In the genomic region with DNA sequence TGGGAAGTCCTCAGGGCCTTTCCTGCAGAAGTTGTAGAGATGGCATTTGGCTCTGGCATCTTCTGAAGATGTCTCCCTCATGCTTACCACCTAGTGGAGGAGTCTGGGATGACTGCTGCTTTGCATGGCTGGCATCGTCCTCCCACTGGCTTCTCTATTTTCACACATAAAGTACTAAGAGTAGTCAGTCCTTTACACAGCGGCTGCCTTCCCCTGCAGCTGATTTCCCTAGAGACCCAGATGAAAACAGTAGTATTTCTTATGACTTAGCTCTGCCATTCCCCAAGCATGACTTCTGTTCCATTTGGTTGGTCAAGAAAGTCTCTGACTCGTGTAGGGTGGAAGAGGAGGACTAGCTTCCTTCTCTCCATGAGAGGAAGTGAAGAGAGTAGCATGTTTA, we compare ENCODE assay signal across 8 mouse cellular contexts. TPM values are rescaled to one million over a fixed set of nuclear protein-coding genes. Genes with fewer than 3 reads are reported as not detected.
DNase-seq lines count a peak whose midpoint lies in the region; ATAC-seq and TF ChIP-seq lines count a peak whose summit lies in the region.

No protein-coding gene starts in this region.

- H3K27ac ChIP-seq in heart, postnatal 0 days (ENCODE audit: low read depth) = no peak overlapping the region
- H3K27ac ChIP-seq in heart, embryonic 12.5 days (ENCODE audit: poor library complexity, severe bottlenecking) = no peak overlapping the region

- H3K4me1 ChIP-seq in heart, postnatal 0 days (ENCODE audit: control insufficient read depth, insufficient read depth) = no peaks in the 10 kb centered on the region
- no peaks in the 10 kb centered on the region for H3K4me1 ChIP-seq in heart, embryonic 12.5 days (replicated peaks)

- H3K9ac ChIP-seq in heart, postnatal 0 days (replicated peaks; ENCODE audit: low read depth, low read length) = no peak overlapping the region
- H3K9ac ChIP-seq in heart, embryonic 12.5 days = no peak overlapping the region

- TF ChIP-seq EP300 in heart, postnatal 0 days (IDR thresholded peaks at IDR 0.05; ENCODE audit: low read depth) = no peak

- no peaks in the 10 kb centered on the region for H3K27me3 ChIP-seq in heart, postnatal 0 days (ENCODE audit: control insufficient read depth, insufficient read depth, low read length)
- no peaks in the 10 kb centered on the region for H3K27me3 ChIP-seq in heart, embryonic 12.5 days (replicated peaks)

- H3K4me2 ChIP-seq in heart, postnatal 0 days (ENCODE audit: low read depth, low read length) = no peak overlapping the region
- no peak overlapping the region for H3K4me2 ChIP-seq in heart, embryonic 12.5 days

- no peak overlapping the region for H3K4me3 ChIP-seq in heart, postnatal 0 days (ENCODE audit: low read depth, low read length)
- H3K4me3 ChIP-seq in heart, embryonic 12.5 days = no peak overlapping the region

- no peak for ATAC-seq in heart, postnatal 0 days (ENCODE audit: insufficient read depth, low read depth)
- no peak for ATAC-seq in heart, embryonic 12.5 days (ENCODE audit: insufficient number of reproducible peaks, low FRiP score)

- no peaks in the 10 kb centered on the region for H3K36me3 ChIP-seq in heart, postnatal 0 days (replicated peaks; ENCODE audit: control insufficient read depth, insufficient read depth, low read length)
- H3K36me3 ChIP-seq in heart, embryonic 12.5 days = no peaks in the 10 kb centered on the region

- intact Hi-C loops in left cerebral cortex, postnatal 14 days (cut with DNase I) = no loop called here

- H3K9me3 ChIP-seq in heart, postnatal 0 days (replicated peaks; ENCODE audit: control insufficient read depth, low read length) = no peaks in the 10 kb centered on the region
- H3K9me3 ChIP-seq in heart, embryonic 12.5 days (replicated peaks) = no peaks in the 10 kb centered on the region

- DNase-seq in heart, postnatal 0 days (ENCODE audit: low spot score) = no peak
- DNase-seq in right cerebral cortex, postnatal 14 days = peak; percentile 50
- no peak for DNase-seq in right cerebral cortex, postnatal 25 days
- peak; percentile 25 to 63 for DNase-seq in left cerebral cortex, postnatal 14 days (ENCODE audit: low spot score in 2 of 2)
- DNase-seq in gastrocnemius, adult 8-10 months (ENCODE audit: low spot score in 2 of 2) = no peak
- no peak for DNase-seq in gastrocnemius, postnatal 4 days (ENCODE audit: low spot score in 2 of 2)
- no peak for DNase-seq in adrenal gland, adult 2 months

- TF ChIP-seq CTCF in heart, postnatal 0 days (IDR thresholded peaks at IDR 0.05; ENCODE audit: low read depth) = peak; percentile 32; the same call in 1 of the 2 replicates

- 45% methylated on average over 3 of the region's 3 CpGs for WGBS in heart, postnatal 0 days
- 61% methylated on average over 3 of the region's 3 CpGs for WGBS in heart, embryonic 12.5 days

RNA-seq across cellular contexts. Expression of gene Mysm1, which starts 20.3 kb away (rescaled TPM):
- 9.0 and 11.1 TPM in 2 replicates for total RNA-seq in heart, postnatal 0 days (2014; rRNA removed; ENCODE audit: low replicate concordance)
- 12.3 and 13.7 TPM in 2 replicates for polyA plus RNA-seq in heart, postnatal 0 days (2015; fragmentation: Nextera tagmentation; extraction: Ambion mirVana)
- polyA plus RNA-seq in heart, embryonic 12.5 days (2016; fragmentation: Nextera tagmentation; extraction: Ambion mirVana) = 23.6 TPM in 2 replicates
- total RNA-seq in left cerebral cortex, postnatal 14 days (2021) = 10 to 100 TPM; 25.7 to 28.4 TPM
- total RNA-seq in gastrocnemius, adult 8-10 months (2022) = 10 to 100 TPM in 1 of 4 experiments, 1 to 10 TPM in 3; 3.9 to 10.2 (median 6.9) TPM
- 10 to 100 TPM; 21.7 to 22.2 TPM for total RNA-seq in gastrocnemius, postnatal 4 days (2021)
- 10 to 100 TPM; 19.9 to 25.2 TPM for total RNA-seq in adrenal gland, adult 2 months (2021)
- polyA plus RNA-seq in adrenal gland, adult 2 months (2012; rRNA removed) = 0.98 and 1.0 TPM in 2 replicates

RNA-seq across cellular contexts. Expression of gene Jun, which starts 52.8 kb away (rescaled TPM):
- total RNA-seq in heart, postnatal 0 days (2014; rRNA removed; ENCODE audit: low replicate concordance) = 82.6 and 111 TPM in 2 replicates
- polyA plus RNA-seq in heart, postnatal 0 days (2015; fragmentation: Nextera tagmentation; extraction: Ambion mirVana) = 49.5 and 74.1 TPM in 2 replicates
- 95.0 and 95.1 TPM in 2 replicates for polyA plus RNA-seq in heart, embryonic 12.5 days (2016; fragmentation: Nextera tagmentation; extraction: Ambion mirVana)
- 10 to 100 TPM; 47.1 to 48.6 TPM for total RNA-seq in left cerebral cortex, postnatal 14 days (2021)
- total RNA-seq in gastrocnemius, adult 8-10 months (2022) = 10 to 100 TPM; 43.7 to 85.1 (median 58.2) TPM
- total RNA-seq in gastrocnemius, postnatal 4 days (2021) = 10 to 100 TPM; 54.6 to 74.7 TPM
- 100 to 1,000 TPM; 137 to 233 TPM for total RNA-seq in adrenal gland, adult 2 months (2021)
- polyA plus RNA-seq in adrenal gland, adult 2 months (2012; rRNA removed) = 187 and 234 TPM in 2 replicates

Comparison
In these comparisons a context has a peak if more than half of its experiments do, and no peak if none do; other contexts are left out.
1. DNase-seq: peak in right cerebral cortex, postnatal 14 days (single experiment) and left cerebral cortex, postnatal 14 days (2 of 2); none in heart, postnatal 0 days (single experiment), right cerebral cortex, postnatal 25 days (single experiment), gastrocnemius, adult 8-10 months (0 of 2), gastrocnemius, postnatal 4 days (0 of 2) and adrenal gland, adult 2 months (single experiment).